Mouse (Mus musculus) heart, postnatal 0 days (tissue): ENCODE measurements around the gene Kcnc3. TPM values are rescaled to one million over a fixed set of nuclear protein-coding genes. Genes with fewer than 3 reads are reported as not detected.

Experiments used
- ATAC-seq: fragments of 200-750 bp; cut with Nextera tagmentation; 2 replicates; pipeline ENCODE4 v1.8.0; 2017; ENCODE audit warnings: low read depth, moderate number of reproducible peaks, moderate library complexity; ENCODE audit not compliant: insufficient read depth
- DNase-seq: peaks from one replicate; pipeline ENCODE4 v3.0.0-alpha.2; 2016; ENCODE audit warnings: low spot score
- H3K27ac ChIP-seq: fragments of 300-500 bp; sonication (generic); 2 replicates; pipeline ENCODE4 v1.5.1; 2014; ENCODE audit warnings: low read depth, mild to moderate bottlenecking
- H3K27me3 ChIP-seq: fragments of 300-500 bp; sonication (generic); 2 replicates; pipeline ENCODE4 v1.6.1; 2014; ENCODE audit warnings: low read length, mixed read lengths; ENCODE audit not compliant: control insufficient read depth, insufficient read depth
- H3K36me3 ChIP-seq: fragments of 300-500 bp; sonication (generic); replicated peaks from 2 replicates; pipeline ENCODE4 v1.6.1; 2014; ENCODE audit warnings: low read length, mixed read lengths; ENCODE audit not compliant: control insufficient read depth, insufficient read depth
- H3K4me1 ChIP-seq: fragments of 300-500 bp; sonication (generic); 2 replicates; pipeline ENCODE4 v1.6.1; 2014; ENCODE audit warnings: antibody characterized with exemption; ENCODE audit not compliant: control insufficient read depth, insufficient read depth
- H3K4me2 ChIP-seq: fragments of 300-500 bp; sonication (generic); 2 replicates; pipeline ENCODE4 v1.6.1; 2014; ENCODE audit warnings: low read depth, mild to moderate bottlenecking, low read length, moderate library complexity
- H3K4me3 ChIP-seq: fragments of 300-500 bp; sonication (generic); 2 replicates; pipeline ENCODE4 v1.5.1; 2014; ENCODE audit warnings: low read depth, low read length
- H3K9ac ChIP-seq: fragments of 300-500 bp; sonication (generic); replicated peaks from 2 replicates; pipeline ENCODE4 v1.6.1; 2014; ENCODE audit warnings: low read depth, low read length, mixed read lengths
- H3K9me3 ChIP-seq: fragments of 300-500 bp; sonication (generic); replicated peaks from 2 replicates; pipeline ENCODE4 v1.6.1; 2016; ENCODE audit warnings: low read length; ENCODE audit not compliant: control insufficient read depth
- CTCF ChIP-seq: IDR thresholded peaks from 2 replicates; pipeline ENCODE4 v1.5.1; 2016; ENCODE audit warnings: antibody characterized with exemption, control low read depth, low read depth
- EP300 ChIP-seq: IDR thresholded peaks from 2 replicates; pipeline ENCODE4 v1.6.1; 2016; ENCODE audit warnings: antibody characterized with exemption, low read depth
- WGBS: fragments of 180-500 bp; shearing (Covaris S2); extraction: QIAGEN DNeasy Blood & Tissue Kit; methylation state at CpG from one replicate; pipeline ENCODE4 v1.1.7; 2014; 5-methylcytosine and 5-hydroxymethylcytosine counted together
- polyA plus RNA-seq: library from polyadenylated mRNA; unstranded; fragments of >200 nt; fragmentation: Nextera tagmentation; extraction: Ambion mirVana; gene quantifications from 2 replicates; pipeline ENCODE4 v1.2.1, GENCODE M21; 2015
- total RNA-seq: library from RNA; depleted of rRNA; stranded (reverse); fragments of >200 nt; gene quantifications from 2 replicates; pipeline ENCODE4 v1.2.3, GENCODE M21; 2014; ENCODE audit warnings: low replicate concordance

Gene Kcnc3
- total and polyA plus RNA-seq, 2 experiments from 2014 or later, result not detected

DNA sequence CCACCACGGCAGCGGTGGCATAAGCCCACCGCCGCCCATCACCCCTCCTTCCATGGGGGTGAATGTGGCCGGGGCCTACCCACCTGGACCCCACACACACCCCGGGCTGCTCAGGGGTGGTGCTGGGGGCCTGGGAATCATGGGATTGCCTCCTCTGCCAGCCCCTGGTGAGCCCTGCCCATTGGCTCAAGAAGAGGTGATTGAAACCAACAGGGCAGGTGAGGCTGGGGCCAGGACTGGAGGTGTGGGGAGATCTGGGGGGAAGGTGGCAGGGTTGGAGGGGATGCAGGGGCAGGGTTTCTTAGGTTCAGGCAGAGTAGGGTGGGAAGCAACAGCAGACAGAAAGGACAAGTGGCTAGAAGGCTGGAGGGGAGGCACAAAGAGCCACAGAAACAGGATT lies 5.6 kb downstream of the Kcnc3 start:
- no peak overlapping the region for H3K27ac ChIP-seq
- TF ChIP-seq EP300, result no peak
- TF ChIP-seq CTCF, result no peak
- no peak overlapping the region for H3K9ac ChIP-seq
- no peak overlapping the region for H3K4me2 ChIP-seq
- DNase-seq, result no peak
- 76% methylated on average over 6 of the region's 6 CpGs for WGBS
- peaks cover 38% of the 10 kb centered on the region for H3K27me3 ChIP-seq
- H3K9me3 ChIP-seq, result no peaks in the 10 kb centered on the region
- ATAC-seq, result no peak
- H3K36me3 ChIP-seq, result no peaks in the 10 kb centered on the region
- peaks cover 6% of the 10 kb centered on the region; the same call in 1 of the 2 replicates for H3K4me1 ChIP-seq
- no peak overlapping the region for H3K4me3 ChIP-seq

DNA sequence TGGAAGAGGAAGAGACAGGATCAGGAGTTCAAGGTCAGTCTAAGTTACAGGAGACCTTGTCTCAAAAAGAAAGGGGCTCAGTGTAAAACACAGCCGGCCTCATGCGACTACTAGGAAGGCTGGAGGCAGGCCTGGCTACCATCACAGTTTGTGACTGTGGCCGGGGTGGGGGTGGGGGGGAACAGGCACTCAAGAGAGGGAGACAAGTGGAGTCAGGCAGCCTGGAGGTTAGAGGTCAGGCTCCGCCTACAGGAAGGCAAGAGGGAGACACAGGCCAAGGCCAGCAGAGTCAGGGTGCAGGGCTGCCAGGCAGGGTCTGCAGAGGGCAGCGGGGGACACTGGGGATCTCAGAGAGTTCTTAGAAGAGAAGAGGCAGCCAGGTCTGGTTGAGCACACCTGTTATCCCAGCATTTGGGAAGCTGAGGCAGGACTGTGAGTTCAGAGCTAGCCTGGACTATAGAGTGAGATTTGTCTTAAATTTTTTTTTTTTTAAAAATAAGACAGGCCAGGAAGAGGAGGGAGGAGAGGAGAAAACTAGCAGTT lies 6.6 kb downstream of the Kcnc3 start:
- TF ChIP-seq EP300 (no peak), CTCF (no peak)
- peaks cover 37% of the 10 kb centered on the region for H3K27me3 ChIP-seq

DNA sequence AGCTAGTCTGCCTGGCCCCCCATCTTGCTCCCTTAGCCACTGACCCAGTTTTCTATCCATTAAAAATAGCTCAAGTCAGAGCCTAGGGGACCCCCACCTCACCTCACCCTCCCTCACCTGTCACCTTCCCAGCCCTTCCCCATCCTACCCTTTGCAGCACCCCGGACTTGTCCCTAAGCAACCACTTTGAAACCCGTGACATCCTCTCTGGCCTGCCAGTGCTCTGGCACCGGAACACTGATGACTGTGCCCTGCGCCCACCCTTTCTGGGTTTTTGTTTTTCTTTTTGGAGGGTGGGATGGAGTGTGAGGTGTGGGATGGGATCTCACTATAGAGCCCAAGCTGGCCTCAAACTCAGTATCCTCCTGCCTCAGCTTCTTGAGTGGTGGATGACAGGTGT lies 7.2 kb downstream of the Kcnc3 start:
- Histone ChIP-seq H3K27me3 (peaks cover 37% of the 10 kb centered on the region), H3K27ac (no peak overlapping the region), H3K4me3 (no peak overlapping the region), H3K4me1 (no peaks in the 10 kb centered on the region), H3K36me3 (no peaks in the 10 kb centered on the region), H3K4me2 (no peak overlapping the region), H3K9me3 (no peaks in the 10 kb centered on the region), H3K9ac (no peak overlapping the region)
- TF ChIP-seq CTCF (no peak), EP300 (no peak)
- DNase-seq, result no peak
- 86% methylated on average over 4 of the region's 4 CpGs for WGBS
- no peak for ATAC-seq

More for the DNA sequence above, 6.6 kb downstream of the Kcnc3 start:
- Histone ChIP-seq H3K4me2 (no peak overlapping the region), H3K36me3 (no peaks in the 10 kb centered on the region), H3K27ac (no peak overlapping the region), H3K9me3 (no peaks in the 10 kb centered on the region), H3K4me3 (no peak overlapping the region), H3K4me1 (no peaks in the 10 kb centered on the region), H3K9ac (no peak overlapping the region)
- WGBS, result 43% methylated on average over 5 of the region's 5 CpGs
- ATAC-seq, result no peak
- no peak for DNase-seq

DNA sequence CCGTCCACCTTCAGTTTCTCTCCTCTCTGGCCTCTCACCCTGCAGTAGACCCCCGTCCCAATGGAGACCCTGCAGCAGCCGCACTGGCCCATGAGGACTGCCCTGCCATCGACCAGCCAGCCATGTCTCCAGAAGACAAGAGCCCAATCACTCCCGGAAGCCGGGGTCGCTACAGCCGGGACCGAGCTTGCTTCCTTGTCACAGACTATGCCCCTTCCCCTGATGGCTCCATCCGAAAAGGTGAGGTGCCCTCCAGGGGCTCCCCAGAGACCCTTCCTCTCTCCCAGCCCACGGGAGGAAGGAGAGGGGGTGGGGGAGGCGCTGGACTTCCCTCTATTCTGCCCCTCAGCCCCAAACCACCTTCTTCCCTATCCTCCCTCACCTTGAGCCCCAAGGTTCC lies 7.9 kb downstream of the Kcnc3 start:
- no peak for TF ChIP-seq CTCF
- TF ChIP-seq EP300, result no peak
- Histone ChIP-seq H3K36me3 (no peaks in the 10 kb centered on the region), H3K4me2 (no peak overlapping the region), H3K9ac (no peak overlapping the region), H3K4me1 (no peaks in the 10 kb centered on the region), H3K9me3 (no peaks in the 10 kb centered on the region), H3K4me3 (no peak overlapping the region), H3K27ac (no peak overlapping the region), H3K27me3 (peaks cover 37% of the 10 kb centered on the region)
- ATAC-seq (no peak), DNase-seq (no peak)
- 72% methylated on average over 12 of the region's 12 CpGs for WGBS

DNA sequence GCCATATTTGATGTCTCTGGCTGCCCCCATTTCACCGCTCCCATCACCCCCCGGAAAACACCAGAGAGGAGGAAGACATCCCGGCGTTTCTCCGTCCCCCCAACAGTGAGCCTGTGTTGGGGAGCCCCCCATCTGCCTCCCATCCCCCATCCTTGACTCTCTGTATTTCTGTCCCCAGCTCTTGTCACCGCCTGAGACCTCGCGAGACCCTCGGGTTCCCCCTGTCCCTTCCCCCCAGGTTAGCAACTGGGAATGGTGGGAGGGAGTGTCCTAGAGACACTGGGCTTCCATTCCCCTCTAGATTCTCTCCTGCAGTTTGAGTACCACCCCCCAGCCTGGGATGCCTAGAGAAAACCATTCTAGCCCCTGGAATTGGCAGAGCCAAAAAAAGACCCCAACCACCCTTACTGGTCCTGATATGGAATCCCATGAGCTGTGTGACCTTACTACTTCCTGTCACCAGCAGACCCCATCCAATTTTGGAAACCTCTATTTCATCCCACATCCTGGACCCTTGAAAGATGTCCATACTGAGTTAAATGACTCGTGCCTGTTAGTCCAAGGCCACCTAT lies 10.3 kb downstream of the Kcnc3 start:
- 66% methylated on average over 10 of the region's 10 CpGs for WGBS
- no peak overlapping the region for H3K27ac ChIP-seq
- H3K9ac ChIP-seq, result no peak overlapping the region
- no peaks in the 10 kb centered on the region for H3K9me3 ChIP-seq
- no peak overlapping the region for H3K4me3 ChIP-seq
- peaks cover 54% of the 10 kb centered on the region for H3K27me3 ChIP-seq
- no peaks in the 10 kb centered on the region for H3K4me1 ChIP-seq
- DNase-seq (no peak), ATAC-seq (no peak)
- TF ChIP-seq CTCF, result no peak
- TF ChIP-seq EP300, result no peak
- no peak overlapping the region for H3K4me2 ChIP-seq
- H3K36me3 ChIP-seq, result no peaks in the 10 kb centered on the region

DNA sequence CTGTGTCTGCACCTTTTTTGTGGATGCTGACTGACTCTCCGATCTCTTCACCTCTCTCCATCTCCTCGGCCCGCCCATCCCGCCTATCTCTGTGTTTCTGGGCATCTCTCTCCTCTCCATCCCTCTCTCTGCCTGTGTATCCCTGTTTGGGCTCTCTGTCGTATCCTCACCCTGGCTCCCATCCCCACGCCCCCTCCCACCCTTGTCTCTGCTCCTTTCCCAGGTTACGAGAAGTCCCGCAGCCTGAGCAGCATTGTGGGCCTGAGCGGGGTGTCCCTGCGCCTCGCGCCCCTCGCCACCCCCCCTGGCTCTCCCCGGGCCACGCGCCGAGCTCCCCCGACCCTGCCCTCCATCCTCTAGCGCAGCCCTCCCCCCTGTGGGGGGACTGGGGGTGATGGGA lies 11.2 kb downstream of the Kcnc3 start:
- 9% methylated on average over 18 of the region's 19 CpGs for WGBS
- Histone ChIP-seq H3K9ac (no peak overlapping the region), H3K27me3 (peaks cover 63% of the 10 kb centered on the region)

More for the DNA sequence above, 11.2 kb downstream of the Kcnc3 start:
- Histone ChIP-seq H3K9me3 (no peaks in the 10 kb centered on the region), H3K4me3 (no peak overlapping the region), H3K27ac (no peak overlapping the region), H3K4me2 (no peak overlapping the region), H3K36me3 (no peaks in the 10 kb centered on the region), H3K4me1 (no peaks in the 10 kb centered on the region)
- no peak for DNase-seq
- ATAC-seq, result no peak
- TF ChIP-seq CTCF (no peak), EP300 (no peak)
